Mouse (Mus musculus) lung, postnatal 0 days (tissue): ENCODE measurements around the gene Ptprt.

ENCODE experiments used
- CTCF ChIP-seq: IDR thresholded peaks from 2 replicates; pipeline ENCODE4 v1.5.1; 2016; ENCODE audit warnings: antibody characterized with exemption, mild to moderate bottlenecking
- EP300 ChIP-seq: IDR thresholded peaks from 2 replicates; pipeline ENCODE4 v1.6.1; 2016; ENCODE audit warnings: antibody characterized with exemption, mild to moderate bottlenecking, control low read depth

DNA sequence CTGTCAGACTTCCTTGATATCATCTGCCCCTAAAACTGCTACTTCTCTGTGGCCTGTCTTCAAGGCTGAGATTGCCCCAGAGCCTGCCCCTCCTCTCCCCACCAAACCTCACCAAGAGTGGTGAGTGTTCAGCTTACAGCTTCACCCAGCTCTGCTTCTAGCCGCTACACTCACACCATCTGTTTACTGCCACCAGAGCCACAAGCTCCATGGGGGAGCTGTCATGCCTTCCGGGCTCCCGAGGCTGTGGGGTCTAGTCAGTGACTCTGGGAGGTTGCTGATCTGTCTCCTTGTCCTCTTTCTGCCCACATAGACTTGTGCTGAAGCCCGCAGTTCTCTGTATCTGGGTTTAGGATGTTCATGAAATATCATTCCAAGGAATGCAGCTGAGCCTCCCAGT, 947.9 kb downstream of the Ptprt start:
- TF ChIP-seq CTCF (no peak), EP300 (no peak)
